Mouse (Mus musculus) WW6 (cell line): ENCODE data around the gene Vbp1.
"Not testable (repeated sequence)": the region's sequence is repeated elsewhere in the genome, so short reads cannot be mapped to it uniquely, and the experiment has no call there.

Experiments
- DNase-seq: peaks from one replicate; pipeline ENCODE4 v3.0.0-alpha.2; 2013; ENCODE audit warnings: low read depth, low spot score

Vbp1 gene

GRCm38 (mm10) chrX:75514179-75514972 lies at the start of gene Vbp1:
Gene Vbp1, plus strand, starts transcription at chrX:75514299.
- DNase-seq: peak; percentile 65

GRCm38 (mm10) chrX:75475182-75475644 lies 38.9 kb upstream of the Vbp1 start:
- DNase-seq: not testable (repeated sequence)

DNA sequence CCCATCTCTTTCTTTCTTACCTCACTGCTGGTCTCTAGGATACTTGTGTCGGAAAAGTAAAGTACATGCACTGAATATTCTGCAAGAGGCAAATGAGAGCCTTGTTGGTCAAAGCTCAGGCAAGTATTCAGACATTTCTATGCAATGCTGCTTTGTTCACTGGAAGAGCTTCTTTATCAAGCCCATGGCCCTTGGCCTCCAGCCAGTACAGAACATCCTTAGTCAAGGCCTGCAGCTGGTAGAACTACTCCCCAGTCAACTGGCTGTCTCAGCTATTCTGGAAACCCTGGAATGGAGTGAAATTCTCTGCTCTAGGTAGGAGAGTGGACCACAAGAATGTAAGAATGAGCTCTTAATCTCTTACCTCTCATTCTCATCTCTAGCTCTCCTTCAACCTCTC lies 24.2 kb upstream of the Vbp1 start:
- DNase-seq: no peak

GRCm38 (mm10) chrX:75513787-75514178 lies 316 bp upstream of the Vbp1 start:
- no peak for DNase-seq

GRCm38 (mm10) chrX:75577582-75578324 lies 63.7 kb downstream of the Vbp1 start, which contains the start of gene Rab39b:
Gene Rab39b, minus strand, starts transcription at chrX:75578231.
- no peak for DNase-seq

DNA sequence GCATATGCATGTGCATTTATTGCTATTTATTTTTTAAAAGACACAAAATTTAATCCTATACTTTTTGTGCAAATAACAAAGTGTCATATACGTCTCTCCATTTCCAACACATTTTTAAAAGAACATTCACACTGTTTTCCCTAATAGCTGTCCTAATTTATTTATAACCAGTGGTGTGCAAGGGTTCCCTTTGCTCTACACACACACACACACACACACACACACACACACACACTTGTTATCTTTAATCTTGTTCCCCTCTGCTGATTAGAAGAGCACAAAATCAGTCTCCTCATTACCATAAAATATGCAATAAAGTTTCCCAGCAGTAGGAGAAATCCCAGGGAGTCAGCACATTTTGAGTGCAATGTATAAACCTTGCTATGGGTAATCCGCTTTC lies 64.4 kb downstream of the Vbp1 start:
- no peak for DNase-seq
